Mouse (Mus musculus) limb, embryonic 14.5 days (tissue): ENCODE data around the gene Ccser1. TPM values are rescaled to one million over a fixed set of nuclear protein-coding genes. Genes with fewer than 3 reads are reported as not detected.

ENCODE experiments used
- ATAC-seq: fragments of 200-750 bp; cut with Nextera tagmentation; 2 replicates; pipeline ENCODE4 v1.8.0; 2017; ENCODE audit warnings: low read depth, moderate number of reproducible peaks, moderate TSS enrichment; ENCODE audit not compliant: low FRiP score
- DNase-seq: peaks from one replicate; pipeline ENCODE4 v3.0.0-alpha.2; 2015; ENCODE audit warnings: low spot score
- H3K27ac ChIP-seq: fragments of 300-500 bp; sonication (generic); replicated peaks from 2 replicates; pipeline ENCODE4 v1.5.1; 2014; ENCODE audit warnings: low read depth, mild to moderate bottlenecking, low read length, moderate library complexity, mixed read lengths
- H3K27me3 ChIP-seq: fragments of 300-500 bp; sonication (generic); 2 replicates; pipeline ENCODE4 v1.6.1; 2014; ENCODE audit warnings: low read length, mixed read lengths; ENCODE audit not compliant: control insufficient read depth, insufficient read depth
- H3K36me3 ChIP-seq: fragments of 300-500 bp; sonication (generic); 2 replicates; pipeline ENCODE4 v1.6.1; 2014; ENCODE audit warnings: mild to moderate bottlenecking, low read length, moderate library complexity, mixed read lengths; ENCODE audit not compliant: control insufficient read depth, insufficient read depth
- H3K4me1 ChIP-seq: fragments of 300-500 bp; sonication (generic); 2 replicates; pipeline ENCODE4 v1.6.1; 2014; ENCODE audit warnings: antibody characterized with exemption, low read length, mixed read lengths; ENCODE audit not compliant: control insufficient read depth, insufficient read depth
- H3K4me2 ChIP-seq: fragments of 300-500 bp; sonication (generic); replicated peaks from 2 replicates; pipeline ENCODE4 v1.6.1; 2014; ENCODE audit warnings: low read depth, mild to moderate bottlenecking, low read length, moderate library complexity; ENCODE audit not compliant: severe bottlenecking
- H3K4me3 ChIP-seq: fragments of 300-500 bp; sonication (generic); replicated peaks from 2 replicates; pipeline ENCODE4 v1.5.1; 2014; ENCODE audit warnings: low read length
- H3K9ac ChIP-seq: fragments of 300-500 bp; sonication (generic); 2 replicates; pipeline ENCODE4 v1.6.1; 2014; ENCODE audit warnings: mild to moderate bottlenecking, low read depth, low read length, moderate library complexity; ENCODE audit not compliant: severe bottlenecking
- H3K9me3 ChIP-seq: fragments of 300-500 bp; sonication (generic); 2 replicates; pipeline ENCODE4 v1.6.1; 2016; ENCODE audit warnings: low read length; ENCODE audit not compliant: control insufficient read depth
- POLR2A ChIP-seq: fragments of 200-500 bp; IDR thresholded peaks from 2 replicates; pipeline ENCODE4 v1.8.0; 2012; ENCODE audit warnings: inconsistent platforms, mild to moderate bottlenecking, moderate library complexity, borderline replicate concordance; ENCODE audit not compliant: insufficient read depth, insufficient read length; ENCODE audit errors: extremely low read depth
- WGBS: fragments of 180-500 bp; shearing (Covaris S2); extraction: QIAGEN DNeasy Blood & Tissue Kit; methylation state at CpG from one replicate; pipeline ENCODE4 v1.1.7; 2014; 5-methylcytosine and 5-hydroxymethylcytosine counted together
- polyA plus RNA-seq, 2 experiments: library from polyadenylated mRNA; depleted of rRNA in 1 of 2; stranded (reverse) in 1 of 2; unstranded in 1 of 2; fragments of >200 nt; fragmentation: Nextera tagmentation in 1 of 2; extraction: Ambion mirVana in 1 of 2; gene quantifications; 2 replicates each; pipeline versions ENCODE4 v1.2.1 to v1.2.3; 2012 to 2014

Ccser1 gene
- polyA plus RNA-seq, 2 experiments, result 5.9 to 6.6 TPM

DNA sequence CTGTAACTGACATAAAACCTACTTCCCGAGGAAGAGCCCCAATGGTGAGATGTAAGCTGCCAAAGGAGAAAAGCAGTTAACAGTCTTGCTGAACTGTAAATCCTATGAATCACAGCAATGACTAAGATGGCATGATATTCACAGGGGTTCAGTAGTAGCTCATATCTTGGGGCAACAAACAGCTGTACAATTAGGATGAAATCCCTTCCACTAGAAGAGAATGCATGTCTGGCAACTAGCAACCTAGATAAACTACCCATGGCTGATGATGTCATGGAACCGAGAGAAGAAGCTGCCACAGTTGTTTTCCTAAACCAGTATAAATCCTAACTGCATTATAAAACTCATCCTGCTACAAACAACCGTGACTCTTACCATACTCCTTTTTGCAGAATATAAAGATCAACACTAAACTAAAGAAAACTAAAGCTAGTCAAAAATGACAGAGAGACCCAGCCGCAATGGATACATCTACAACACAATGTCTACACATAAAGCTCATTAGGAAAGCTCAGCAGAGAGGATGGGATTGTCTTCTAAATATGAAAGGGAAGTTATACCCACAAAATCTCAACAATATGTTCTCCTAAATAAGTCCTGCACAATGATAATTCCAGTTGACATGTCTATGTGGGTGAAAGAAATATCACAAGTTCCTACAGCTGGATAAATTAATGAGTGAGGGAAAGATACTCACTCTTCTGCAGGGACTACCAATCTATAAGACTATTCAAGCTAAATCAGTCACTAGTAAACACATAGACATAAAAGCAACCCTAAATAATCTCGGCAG is 550.2 kb downstream of the Ccser1 start:
- DNase-seq (no peak), ATAC-seq (no peak)
- TF ChIP-seq POLR2A, result no peak
- no peak overlapping the region for H3K9ac ChIP-seq
- H3K36me3 ChIP-seq, result no peaks in the 10 kb centered on the region
- WGBS, result 70% methylated on average over 5 of the region's 5 CpGs
- no peaks in the 10 kb centered on the region for H3K4me1 ChIP-seq
- no peaks in the 10 kb centered on the region for H3K27me3 ChIP-seq
- H3K4me3 ChIP-seq, result no peak overlapping the region
- no peak overlapping the region for H3K4me2 ChIP-seq
- H3K9me3 ChIP-seq, result no peaks in the 10 kb centered on the region
- H3K27ac ChIP-seq, result no peak overlapping the region

GRCm38 (mm10) chr6:61746346-61746745 is 566.2 kb downstream of the Ccser1 start:
- 53% methylated on average over 1 of the region's 1 CpGs for WGBS
- no peak for TF ChIP-seq POLR2A

DNA sequence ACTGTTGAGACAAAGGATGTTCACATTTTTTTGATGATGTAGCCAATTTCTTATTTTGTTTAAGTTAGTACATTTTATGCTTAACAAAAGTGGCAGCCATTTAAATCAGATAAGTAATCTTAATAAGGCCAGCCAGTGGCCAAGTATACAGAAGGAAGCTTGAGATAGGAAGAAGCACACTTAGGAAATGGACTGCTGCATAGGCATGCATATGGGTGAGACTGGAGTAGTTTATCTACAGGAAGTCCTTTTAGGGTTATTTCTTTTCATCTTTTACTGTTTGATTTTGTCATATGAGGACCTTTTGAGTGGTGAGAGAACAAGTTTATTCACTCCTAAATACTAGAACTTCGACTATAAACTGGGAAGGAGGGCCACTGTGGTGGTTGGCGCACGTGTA is 582.0 kb downstream of the Ccser1 start:
- H3K9ac ChIP-seq, result no peak overlapping the region
- ATAC-seq (no peak), DNase-seq (no peak)
- no peak overlapping the region for H3K27ac ChIP-seq
- H3K27me3 ChIP-seq, result no peaks in the 10 kb centered on the region
- H3K9me3 ChIP-seq, result no peaks in the 10 kb centered on the region
- H3K4me2 ChIP-seq, result no peak overlapping the region
- no peak for TF ChIP-seq POLR2A
- no peaks in the 10 kb centered on the region for H3K36me3 ChIP-seq
- no peaks in the 10 kb centered on the region for H3K4me1 ChIP-seq
- no peak overlapping the region for H3K4me3 ChIP-seq
- 84% methylated on average over 3 of the region's 3 CpGs for WGBS

More at GRCm38 (mm10) chr6:61746346-61746745, 566.2 kb downstream of the Ccser1 start:
- Histone ChIP-seq H3K4me2 (no peak overlapping the region), H3K4me3 (no peak overlapping the region), H3K9ac (no peak overlapping the region), H3K4me1 (no peaks in the 10 kb centered on the region), H3K9me3 (no peaks in the 10 kb centered on the region), H3K36me3 (no peaks in the 10 kb centered on the region), H3K27ac (no peak overlapping the region), H3K27me3 (no peaks in the 10 kb centered on the region)
- ATAC-seq (no peak), DNase-seq (no peak)

GRCm38 (mm10) chr6:61763379-61763778 is 583.3 kb downstream of the Ccser1 start:
- H3K4me1 ChIP-seq, result no peaks in the 10 kb centered on the region
- 89% methylated on average over 5 of the region's 5 CpGs for whole genome bisulfite sequencing
- no peak overlapping the region for H3K4me3 ChIP-seq
- no peak for DNase-seq
- no peak overlapping the region for H3K9ac ChIP-seq
- H3K27me3 ChIP-seq, result no peaks in the 10 kb centered on the region
- no peak overlapping the region for H3K4me2 ChIP-seq
- no peak for TF ChIP-seq POLR2A
- ATAC-seq, result no peak
- no peaks in the 10 kb centered on the region for H3K36me3 ChIP-seq
- H3K27ac ChIP-seq, result no peak overlapping the region
- H3K9me3 ChIP-seq, result no peaks in the 10 kb centered on the region

GRCm38 (mm10) chr6:61765801-61766200 is 585.7 kb downstream of the Ccser1 start:
- no peaks in the 10 kb centered on the region for H3K4me1 ChIP-seq
- ATAC-seq, result no peak
- H3K36me3 ChIP-seq, result no peaks in the 10 kb centered on the region
- no peak overlapping the region for H3K27ac ChIP-seq
- WGBS, result 69% methylated on average over 2 of the region's 2 CpGs
- H3K27me3 ChIP-seq, result no peaks in the 10 kb centered on the region
- no peak for DNase-seq
- no peak for TF ChIP-seq POLR2A
- no peak overlapping the region for H3K9ac ChIP-seq
- H3K4me3 ChIP-seq, result no peak overlapping the region
- H3K9me3 ChIP-seq, result no peaks in the 10 kb centered on the region
- H3K4me2 ChIP-seq, result no peak overlapping the region

DNA sequence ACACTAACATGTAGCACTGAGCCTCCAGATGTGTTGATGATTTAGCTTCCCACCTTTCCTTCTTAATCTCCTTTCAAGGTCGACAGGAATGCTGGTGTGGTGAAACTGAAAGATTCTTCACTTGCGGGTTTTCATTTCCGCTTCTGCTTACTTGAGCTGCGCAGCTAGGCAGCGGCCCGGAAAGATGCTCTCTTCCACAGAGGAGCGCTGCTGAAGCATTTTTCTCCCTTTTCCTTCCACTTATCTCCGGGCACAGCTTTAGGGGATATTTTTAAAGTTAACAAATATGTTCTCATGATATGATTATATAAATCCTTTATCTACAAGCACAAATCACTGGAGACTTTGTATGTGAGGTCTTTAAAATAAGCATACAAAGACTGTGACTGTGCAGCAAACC is 587.0 kb downstream of the Ccser1 start:
- Histone ChIP-seq H3K4me2 (no peak overlapping the region), H3K27ac (no peak overlapping the region), H3K27me3 (no peaks in the 10 kb centered on the region), H3K9ac (no peak overlapping the region), H3K36me3 (no peaks in the 10 kb centered on the region), H3K4me3 (no peak overlapping the region), H3K4me1 (no peaks in the 10 kb centered on the region), H3K9me3 (no peaks in the 10 kb centered on the region)
- DNase-seq (no peak), ATAC-seq (no peak)
- WGBS, result 71% methylated on average over 8 of the region's 8 CpGs
- TF ChIP-seq POLR2A, result no peak
